Mouse (Mus musculus) kidney, adult 2 months (tissue): Measurements from ENCODE around the gene Maml3. TPM values are rescaled to one million over a fixed set of nuclear protein-coding genes. Genes with fewer than 3 reads are reported as not detected.

ENCODE experiments used
- DNase-seq: peaks from one replicate; pipeline ENCODE4 v3.0.0; 2021
- H3K27ac ChIP-seq: fragments of 200-500 bp; 2 replicates; pipeline ENCODE4 v1.5.1; 2012; ENCODE audit warnings: low read depth, low read length, control low read depth, inconsistent platforms; ENCODE audit not compliant: insufficient read depth
- H3K27me3 ChIP-seq: fragments of 200-500 bp; replicated peaks from 2 replicates; pipeline ENCODE4 v1.6.1; 2012; ENCODE audit warnings: mild to moderate bottlenecking, moderate library complexity, low read length, inconsistent platforms; ENCODE audit not compliant: control insufficient read depth, insufficient read depth
- H3K36me3 ChIP-seq: fragments of 200-500 bp; 2 replicates; pipeline ENCODE4 v1.6.1; 2012; ENCODE audit warnings: mild to moderate bottlenecking, moderate library complexity, low read length, inconsistent platforms; ENCODE audit not compliant: control insufficient read depth, insufficient read depth
- H3K4me1 ChIP-seq: fragments of 200-500 bp; 2 replicates; pipeline ENCODE4 v1.6.1; 2011; ENCODE audit warnings: low read length; ENCODE audit not compliant: control insufficient read depth, insufficient read depth
- H3K4me3 ChIP-seq: fragments of 200-500 bp; 2 replicates; pipeline ENCODE4 v1.5.1; 2011; ENCODE audit warnings: mild to moderate bottlenecking, low read depth, low read length, control low read depth; ENCODE audit not compliant: insufficient read depth
- CTCF ChIP-seq: fragments of 200-500 bp; conservative IDR thresholded peaks from 2 replicates; pipeline ENCODE4 v1.5.1; 2011; ENCODE audit warnings: low read depth, mild to moderate bottlenecking, control low read depth, low read length, moderate library complexity, mixed read lengths; ENCODE audit not compliant: insufficient read depth, insufficient read length
- POLR2A ChIP-seq: fragments of 200-500 bp; IDR thresholded peaks from one replicate; pipeline ENCODE4 v1.6.1; 2011; ENCODE audit warnings: low read depth, low read length, control low read depth
- WGBS: fragments of 180-500 bp; shearing (Covaris S2); methylation state at CpG from one replicate; pipeline ENCODE4 v1.1.7; 2018; 5-methylcytosine and 5-hydroxymethylcytosine counted together
- polyA plus RNA-seq: library from polyadenylated mRNA; depleted of rRNA; stranded (reverse); fragments of >200 nt; gene quantifications from 2 replicates; pipeline ENCODE4 v1.2.3, GENCODE M21; 2012; rRNA removed

Maml3 gene
- polyA plus RNA-seq, 1 experiment: 3.6 TPM

DNA sequence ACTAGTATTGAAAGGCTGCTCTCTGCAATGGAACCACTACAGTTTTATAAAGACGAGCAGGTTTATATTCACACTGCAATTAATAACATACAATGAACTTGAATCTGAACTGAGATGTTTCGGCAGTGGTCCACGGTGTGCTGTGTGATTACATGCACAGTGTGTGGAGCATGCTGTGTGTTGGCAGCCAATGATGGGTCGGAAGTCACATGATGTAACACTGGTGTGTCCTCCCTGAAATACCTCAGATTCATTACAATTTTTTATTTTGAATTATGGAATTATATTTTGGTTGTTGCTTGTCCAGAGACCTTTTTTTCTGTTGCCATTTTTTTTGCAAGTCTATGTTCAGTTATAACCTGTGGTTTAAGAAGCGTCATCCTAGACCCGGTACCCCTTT is 467.6 kb downstream of the Maml3 start:
- no peaks in the 10 kb centered on the region for H3K27me3 ChIP-seq
- H3K4me1 ChIP-seq: no peaks in the 10 kb centered on the region
- TF ChIP-seq POLR2A (no peak), CTCF (no peak)
- DNase-seq: no peak
- 93% methylated on average over 6 of the region's 6 CpGs for WGBS
- no peak overlapping the region for H3K27ac ChIP-seq
- no peaks in the 10 kb centered on the region for H3K36me3 ChIP-seq
- no peak overlapping the region for H3K4me3 ChIP-seq

DNA sequence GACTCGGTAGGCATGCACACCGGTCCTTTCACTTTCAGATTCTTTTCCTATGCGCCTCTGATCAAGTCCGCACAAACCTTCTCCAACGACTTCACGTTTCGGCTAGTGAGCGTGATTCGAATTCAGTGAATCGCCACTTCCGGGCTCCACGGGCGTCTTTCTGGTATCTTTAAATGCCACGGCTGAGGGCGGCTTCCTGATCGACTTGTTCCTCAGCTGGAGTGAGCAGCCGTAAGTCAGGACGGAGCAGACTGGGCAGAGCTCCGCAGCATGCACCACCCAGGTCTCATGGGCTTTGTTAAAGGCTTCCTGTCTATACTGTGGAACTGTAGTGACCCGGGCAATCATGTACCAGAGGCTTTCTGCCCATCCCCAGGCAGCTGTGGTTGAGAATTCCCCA is 468.2 kb downstream of the Maml3 start:
- Histone ChIP-seq H3K27ac (no peak overlapping the region), H3K36me3 (no peaks in the 10 kb centered on the region), H3K27me3 (no peaks in the 10 kb centered on the region), H3K4me3 (peak overlapping the region; percentile 45), H3K4me1 (no peaks in the 10 kb centered on the region)
- TF ChIP-seq POLR2A: no peak
- TF ChIP-seq CTCF: no peak
- peak; percentile 31 for DNase-seq
- WGBS: 81% methylated on average over 20 of the region's 20 CpGs

DNA sequence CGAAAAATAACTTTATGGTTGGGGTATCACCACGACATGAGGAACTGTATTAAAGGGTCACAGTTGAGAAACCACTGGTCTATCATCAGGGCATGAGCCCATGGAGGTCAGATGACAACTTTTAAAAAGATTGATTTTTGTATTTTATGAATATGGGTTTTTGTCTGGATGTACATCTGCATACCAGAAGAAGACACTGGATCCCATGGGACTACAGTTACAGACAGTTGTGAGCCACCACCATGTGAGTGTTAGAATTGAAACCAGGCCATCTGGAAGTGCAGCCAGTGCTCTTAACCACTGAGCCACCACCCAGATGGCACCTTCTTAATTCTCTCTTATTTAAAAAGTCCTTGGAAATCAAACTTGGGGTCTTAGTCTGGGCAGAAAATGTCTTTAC is 468.9 kb downstream of the Maml3 start:
- H3K4me3 ChIP-seq: no peak overlapping the region
- no peaks in the 10 kb centered on the region for H3K27me3 ChIP-seq
- 90% methylated on average over 2 of the region's 2 CpGs for WGBS
- no peaks in the 10 kb centered on the region for H3K36me3 ChIP-seq
- DNase-seq: no peak
- no peaks in the 10 kb centered on the region for H3K4me1 ChIP-seq
- TF ChIP-seq POLR2A (no peak), CTCF (no peak)
- no peak overlapping the region for H3K27ac ChIP-seq

Other genes starting within 250 kb of the Maml3 start
- gene Foxo1, start 163.3 kb upstream of the Maml3 start, polyA plus RNA-seq: 14.0 and 14.4 TPM in 2 replicates